Mouse (Mus musculus): ENCODE data around the gene Spata31d1a. TPM values are rescaled to one million over a fixed set of nuclear protein-coding genes. Genes with fewer than 3 reads are reported as not detected.

Spata31d1a gene
- polyA plus RNA-seq, 1 experiment from 2014 or later = 0.20 TPM

Other genes with a start within 250 kb of the Spata31d1a start
- gene Agtpbp1, start 125.1 kb downstream of the Spata31d1a start, polyA plus RNA-seq (2015; fragmentation: Nextera tagmentation; extraction: Ambion mirVana) = 17.6 and 18.0 TPM in 2 replicates
- 112 and 120 TPM in 2 replicates for gene Naa35, start 125.1 kb downstream of the Spata31d1a start, polyA plus RNA-seq (2015; fragmentation: Nextera tagmentation; extraction: Ambion mirVana)
- gene Golm1, start 34.5 kb downstream of the Spata31d1a start, polyA plus RNA-seq (2015; fragmentation: Nextera tagmentation; extraction: Ambion mirVana) = 44.7 and 46.0 TPM in 2 replicates
- gene 4921517D22Rik, start 16.2 kb downstream of the Spata31d1a start, polyA plus RNA-seq (2015; fragmentation: Nextera tagmentation; extraction: Ambion mirVana) = not detected in 2 replicates
- not detected in 2 replicates for gene Spata31d1b, start 2.0 kb upstream of the Spata31d1a start, polyA plus RNA-seq (2015; fragmentation: Nextera tagmentation; extraction: Ambion mirVana)
- not detected in 2 replicates for gene Spata31d1d, start 21.4 kb upstream of the Spata31d1a start, polyA plus RNA-seq (2015; fragmentation: Nextera tagmentation; extraction: Ambion mirVana)
- not detected in 2 replicates for gene 1700014D04Rik, start 36.4 kb upstream of the Spata31d1a start, polyA plus RNA-seq (2015; fragmentation: Nextera tagmentation; extraction: Ambion mirVana)
- 115 and 116 TPM in 2 replicates for gene Isca1, start 59.5 kb upstream of the Spata31d1a start, polyA plus RNA-seq (2015; fragmentation: Nextera tagmentation; extraction: Ambion mirVana)
- gene Gm49354, start 71.9 kb upstream of the Spata31d1a start, polyA plus RNA-seq (2015; fragmentation: Nextera tagmentation; extraction: Ambion mirVana) = not detected in 2 replicates
- gene Tut7, start 112.8 kb upstream of the Spata31d1a start, polyA plus RNA-seq (2015; fragmentation: Nextera tagmentation; extraction: Ambion mirVana) = 51.8 and 54.2 TPM in 2 replicates

Data from embryonic facial prominence, embryonic 13.5 days (tissue).